Mouse (Mus musculus) cerebellum, postnatal 36 days (tissue): Measurements from ENCODE around the gene Cyb5rl.
A peak's percentile ranks its signal among the peaks of the same experiment; 100 is the strongest.
"Not testable (repeated sequence)": the region's sequence is repeated elsewhere in the genome, so short reads cannot be mapped to it uniquely, and the experiment has no call there.

Experiments used
- DNase-seq, 2 experiments: peaks; one replicate each; pipeline ENCODE4 v3.0.0; 2021 to 2022; ENCODE audit warnings: mixed read lengths in 2 of 2

Gene Cyb5rl

GRCm38 (mm10) chr4:107063214-107063613 is 3.6 kb upstream of the Cyb5rl start:
- no peak for DNase-seq

GRCm38 (mm10) chr4:107064394-107065098 is 2.2 kb upstream of the Cyb5rl start:
- no peak for DNase-seq

GRCm38 (mm10) chr4:107067151-107067840 is 508 bp downstream of the Cyb5rl start:
- peak in 1 of 2 experiments; percentile 29 for DNase-seq

GRCm38 (mm10) chr4:107072343-107072742 is 5.6 kb downstream of the Cyb5rl start:
- DNase-seq = no peak

- DNase-seq = no peak
Measured at GRCm38 (mm10) chr4:107075456-107075855, 8.7 kb downstream of the Cyb5rl start.

- DNase-seq = no peak
Measured at GRCm38 (mm10) chr4:107078894-107079293, 12.1 kb downstream of the Cyb5rl start.

GRCm38 (mm10) chr4:107079716-107080115 is 12.9 kb downstream of the Cyb5rl start:
- DNase-seq = no peak

GRCm38 (mm10) chr4:107082185-107082584 is 15.4 kb downstream of the Cyb5rl start:
- no peak for DNase-seq

GRCm38 (mm10) chr4:107083126-107083525 is 16.3 kb downstream of the Cyb5rl start:
- no peak for DNase-seq

GRCm38 (mm10) chr4:107084343-107084742 is 17.6 kb downstream of the Cyb5rl start:
- DNase-seq = no peak

- no peak for DNase-seq
Measured at GRCm38 (mm10) chr4:107084858-107085257, 18.1 kb downstream of the Cyb5rl start.

GRCm38 (mm10) chr4:107091696-107092095 is 24.9 kb downstream of the Cyb5rl start:
- no peak for DNase-seq

- DNase-seq = no peak
Measured at GRCm38 (mm10) chr4:107094484-107095187, 27.8 kb downstream of the Cyb5rl start.

GRCm38 (mm10) chr4:107096043-107096442 is 29.3 kb downstream of the Cyb5rl start:
- DNase-seq = peak in 1 of 2 experiments; percentile 25

- DNase-seq = no peak
Measured at GRCm38 (mm10) chr4:107096841-107097373, 30.1 kb downstream of the Cyb5rl start, which contains the start of gene Cdcp2. Cdcp2 (plus strand) TSS chr4:107096891.

GRCm38 (mm10) chr4:107097871-107098270 is 31.1 kb downstream of the Cyb5rl start:
- DNase-seq = no peak

- DNase-seq = no peak
Measured at GRCm38 (mm10) chr4:107098375-107098774, 31.6 kb downstream of the Cyb5rl start.

GRCm38 (mm10) chr4:107098791-107099525 is 32.2 kb downstream of the Cyb5rl start:
- no peak for DNase-seq

- no peak for DNase-seq
Measured at GRCm38 (mm10) chr4:107102220-107102619, 35.4 kb downstream of the Cyb5rl start.

GRCm38 (mm10) chr4:107106777-107107176 is 40.0 kb downstream of the Cyb5rl start:
- no peak for DNase-seq

GRCm38 (mm10) chr4:107108291-107108731 is 41.5 kb downstream of the Cyb5rl start:
- DNase-seq = no peak

- not testable (repeated sequence) for DNase-seq
Measured at GRCm38 (mm10) chr4:107109181-107109580, 42.4 kb downstream of the Cyb5rl start.
